Mouse (Mus musculus): Measurements from ENCODE around the gene Gm37240. TPM values are rescaled to one million over a fixed set of nuclear protein-coding genes. Genes with fewer than 3 reads are reported as not detected.

Gene Gm37240
- polyA plus RNA-seq, 1 experiment from 2014 or later: 3.2 TPM

DNA sequence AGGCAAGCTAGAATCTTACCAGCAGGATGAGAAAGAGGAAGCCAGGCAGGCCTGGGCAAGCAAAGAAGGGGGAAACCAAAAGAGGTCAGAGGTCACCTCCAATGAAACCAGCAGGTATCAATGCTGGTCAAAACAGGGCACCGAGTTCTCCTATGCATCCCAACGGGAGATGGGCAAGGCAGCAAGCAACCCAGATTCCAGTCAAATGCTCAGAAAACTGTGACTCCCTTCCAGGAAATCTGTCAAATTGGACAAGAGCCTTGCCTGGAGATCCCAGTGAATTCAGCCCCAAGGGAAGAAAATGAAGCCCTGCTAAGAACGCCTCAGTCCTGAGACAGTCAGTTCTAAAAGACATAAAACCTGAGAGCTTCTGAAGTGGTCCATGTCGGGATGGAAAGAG lies 437.9 kb downstream of the Gm37240 start:
- 63% methylated on average over 4 of the region's 4 CpGs for WGBS
- ATAC-seq (replicated peaks; ENCODE audit: insufficient number of reproducible peaks, low FRiP score, low TSS enrichment, low read depth): no peak

DNA sequence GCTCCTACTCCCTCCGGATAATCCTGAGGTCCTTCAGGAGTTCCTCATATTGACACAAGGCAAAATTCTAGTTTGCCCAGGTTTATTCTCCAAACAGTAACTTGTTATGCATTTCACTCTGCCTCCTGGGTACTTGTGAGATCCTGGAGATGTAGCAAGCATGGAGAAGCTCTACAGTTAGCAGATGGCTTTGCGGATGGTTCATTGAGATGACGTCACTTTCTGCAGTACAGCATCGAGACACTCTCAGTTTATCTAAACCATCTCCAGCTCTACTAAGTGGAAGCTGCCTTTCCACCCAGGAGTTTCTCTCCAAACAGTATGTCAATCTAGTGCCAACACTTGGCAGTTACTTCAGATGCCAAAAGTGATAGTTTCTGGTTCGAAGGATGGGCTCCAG lies 444.5 kb downstream of the Gm37240 start:
- H3K27ac ChIP-seq (replicated peaks; ENCODE audit: low read depth, low read length): no peak overlapping the region
- no peaks in the 10 kb centered on the region for H3K9me3 ChIP-seq (replicated peaks; ENCODE audit: control insufficient read depth, low read length)
- no peaks in the 10 kb centered on the region for H3K4me1 ChIP-seq (ENCODE audit: control insufficient read depth, insufficient read depth, low read length)
- WGBS: 91% methylated on average over 5 of the region's 5 CpGs
- no peaks in the 10 kb centered on the region for H3K27me3 ChIP-seq (ENCODE audit: control insufficient read depth, insufficient read depth, low read length)
- DNase-seq (ENCODE audit: low spot score) (no peak), ATAC-seq (replicated peaks; ENCODE audit: insufficient number of reproducible peaks, low FRiP score, low TSS enrichment, low read depth) (no peak)
- H3K9ac ChIP-seq (replicated peaks; ENCODE audit: low read length): no peak overlapping the region
- no peak overlapping the region for H3K4me2 ChIP-seq (ENCODE audit: low read depth, low read length)
- H3K36me3 ChIP-seq (replicated peaks; ENCODE audit: control insufficient read depth, insufficient read depth, low read depth, low read length): no peaks in the 10 kb centered on the region
- H3K4me3 ChIP-seq (ENCODE audit: low read depth, low read length): no peak overlapping the region

More for the DNA sequence above, 437.9 kb downstream of the Gm37240 start:
- Histone ChIP-seq H3K4me1 (ENCODE audit: control insufficient read depth, insufficient read depth, low read length) (no peaks in the 10 kb centered on the region), H3K9ac (replicated peaks; ENCODE audit: low read length) (no peak overlapping the region), H3K36me3 (replicated peaks; ENCODE audit: control insufficient read depth, insufficient read depth, low read depth, low read length) (no peaks in the 10 kb centered on the region), H3K9me3 (replicated peaks; ENCODE audit: control insufficient read depth, low read length) (no peaks in the 10 kb centered on the region), H3K27me3 (ENCODE audit: control insufficient read depth, insufficient read depth, low read length) (no peaks in the 10 kb centered on the region), H3K27ac (replicated peaks; ENCODE audit: low read depth, low read length) (no peak overlapping the region), H3K4me2 (ENCODE audit: low read depth, low read length) (no peak overlapping the region), H3K4me3 (ENCODE audit: low read depth, low read length) (no peak overlapping the region)
- no peak for DNase-seq (ENCODE audit: low spot score)

DNA sequence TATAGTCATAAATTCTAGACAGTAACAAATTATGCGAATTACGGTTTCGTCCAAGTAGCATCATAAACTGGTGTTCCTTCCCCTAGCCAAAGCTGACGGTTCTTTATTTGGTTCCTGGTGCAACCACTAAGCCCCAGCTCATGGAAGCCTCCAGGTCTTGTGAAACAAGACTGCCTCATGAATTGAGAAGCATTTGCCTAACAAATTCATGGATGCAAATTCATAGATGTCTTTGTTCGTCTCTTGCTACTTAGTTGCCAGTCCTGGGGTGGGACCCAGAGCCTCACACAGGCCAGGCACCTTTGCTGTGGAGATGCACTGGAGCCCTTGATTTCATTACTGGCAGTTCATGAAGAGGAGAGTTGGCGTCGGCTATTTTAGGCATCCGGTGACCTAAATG lies 445.1 kb downstream of the Gm37240 start:
- H3K27ac ChIP-seq (replicated peaks; ENCODE audit: low read depth, low read length): no peak overlapping the region
- H3K9ac ChIP-seq (replicated peaks; ENCODE audit: low read length): no peak overlapping the region
- H3K27me3 ChIP-seq (ENCODE audit: control insufficient read depth, insufficient read depth, low read length): no peaks in the 10 kb centered on the region
- no peak for DNase-seq (ENCODE audit: low spot score)
- H3K4me1 ChIP-seq (ENCODE audit: control insufficient read depth, insufficient read depth, low read length): no peaks in the 10 kb centered on the region
- no peak for ATAC-seq (replicated peaks; ENCODE audit: insufficient number of reproducible peaks, low FRiP score, low TSS enrichment, low read depth)
- H3K4me2 ChIP-seq (ENCODE audit: low read depth, low read length): no peak overlapping the region
- 94% methylated on average over 8 of the region's 8 CpGs for WGBS
- no peaks in the 10 kb centered on the region for H3K36me3 ChIP-seq (replicated peaks; ENCODE audit: control insufficient read depth, insufficient read depth, low read depth, low read length)
- no peaks in the 10 kb centered on the region for H3K9me3 ChIP-seq (replicated peaks; ENCODE audit: control insufficient read depth, low read length)
- H3K4me3 ChIP-seq (ENCODE audit: low read depth, low read length): no peak overlapping the region

DNA sequence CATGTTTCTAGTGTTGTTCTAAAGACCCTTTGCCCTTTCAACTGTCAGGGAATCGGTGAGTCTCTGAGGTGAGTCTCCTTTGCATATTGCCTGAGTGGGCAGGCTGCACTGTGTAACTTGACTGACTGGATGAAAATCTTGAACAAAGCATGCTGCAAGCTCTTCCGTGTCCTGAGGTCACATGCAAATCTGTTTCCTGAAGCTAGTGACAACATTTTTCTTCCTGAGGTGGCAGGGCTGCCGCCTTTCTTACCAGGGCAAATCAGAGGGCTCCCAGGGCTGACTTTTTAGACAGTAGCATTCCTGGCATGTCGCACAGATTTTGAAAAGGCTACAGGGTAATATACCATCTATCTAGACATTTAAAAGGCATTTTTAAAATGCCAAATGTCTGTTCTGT lies 451.9 kb downstream of the Gm37240 start:
- no peak for ATAC-seq (replicated peaks; ENCODE audit: insufficient number of reproducible peaks, low FRiP score, low TSS enrichment, low read depth)
- H3K4me1 ChIP-seq (ENCODE audit: control insufficient read depth, insufficient read depth, low read length): no peaks in the 10 kb centered on the region; the same call in 1 of the 2 replicates
- no peak overlapping the region for H3K9ac ChIP-seq (replicated peaks; ENCODE audit: low read length)
- DNase-seq (ENCODE audit: low spot score): no peak
- H3K9me3 ChIP-seq (replicated peaks; ENCODE audit: control insufficient read depth, low read length): no peaks in the 10 kb centered on the region
- H3K4me2 ChIP-seq (ENCODE audit: low read depth, low read length): no peak overlapping the region
- no peaks in the 10 kb centered on the region; the same call in 1 of the 2 replicates for H3K36me3 ChIP-seq (replicated peaks; ENCODE audit: control insufficient read depth, insufficient read depth, low read depth, low read length)
- 47% methylated on average over 4 of the region's 4 CpGs for WGBS
- H3K27me3 ChIP-seq (ENCODE audit: control insufficient read depth, insufficient read depth, low read length): no peaks in the 10 kb centered on the region
- no peak overlapping the region for H3K4me3 ChIP-seq (ENCODE audit: low read depth, low read length)
- no peak overlapping the region for H3K27ac ChIP-seq (replicated peaks; ENCODE audit: low read depth, low read length)

DNA sequence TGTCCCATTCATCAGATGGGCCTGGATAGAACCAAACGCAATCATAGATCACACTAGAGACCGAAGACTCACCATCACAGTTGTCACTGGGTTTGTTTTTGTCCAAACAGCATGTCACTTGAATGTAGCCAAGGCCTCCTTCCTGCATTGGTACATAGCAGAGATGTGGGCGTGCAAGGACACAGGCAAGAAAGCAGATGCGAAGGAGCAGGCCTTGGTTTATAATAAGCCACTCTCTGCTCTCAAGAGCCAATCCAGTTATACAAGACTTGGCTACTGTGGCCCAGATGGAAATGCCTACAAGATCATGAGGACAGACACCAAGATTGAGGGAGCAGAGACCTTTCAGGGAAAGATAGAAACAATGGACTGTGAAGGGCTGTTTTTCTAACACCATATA lies 456.1 kb downstream of the Gm37240 start:
- H3K27me3 ChIP-seq (ENCODE audit: control insufficient read depth, insufficient read depth, low read length): no peaks in the 10 kb centered on the region
- H3K27ac ChIP-seq (replicated peaks; ENCODE audit: low read depth, low read length): no peak overlapping the region
- 93% methylated on average over 4 of the region's 4 CpGs for WGBS

DNA sequence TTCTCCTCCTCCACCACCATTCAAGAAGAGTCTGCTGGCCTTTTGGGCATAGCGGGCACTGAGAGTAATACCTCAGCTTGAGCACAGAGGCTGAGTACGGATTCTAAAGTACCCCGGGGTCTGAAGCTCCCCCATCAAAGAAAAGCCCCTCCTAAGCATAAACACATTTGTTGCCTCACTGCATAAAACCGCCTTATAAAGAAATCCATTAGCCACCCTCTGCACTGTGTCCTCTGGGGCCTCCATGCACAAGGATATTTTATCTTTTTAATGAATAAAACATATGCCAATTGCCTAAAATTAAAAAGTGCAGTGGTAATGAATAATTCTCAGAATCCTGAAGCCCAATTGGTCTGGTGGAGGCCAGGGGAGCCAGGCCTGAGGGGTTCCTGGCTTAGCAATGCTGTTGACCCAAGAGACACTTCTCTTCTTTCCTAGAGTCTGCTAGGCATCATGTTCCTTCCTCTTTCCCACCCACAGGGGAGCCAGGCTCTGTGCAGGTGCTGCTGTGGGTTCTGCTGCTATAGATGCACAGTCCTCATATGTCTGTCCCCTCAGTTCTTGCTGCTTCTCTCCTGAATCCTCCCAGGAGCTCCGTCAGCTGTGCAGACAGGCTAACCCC lies 463.8 kb downstream of the Gm37240 start:
- no peak overlapping the region for H3K4me3 ChIP-seq (ENCODE audit: low read depth, low read length)
- DNase-seq (ENCODE audit: low spot score): no peak
- WGBS: 76% methylated on average over 5 of the region's 5 CpGs
- no peak overlapping the region for H3K27ac ChIP-seq (replicated peaks; ENCODE audit: low read depth, low read length)
- H3K9me3 ChIP-seq (replicated peaks; ENCODE audit: control insufficient read depth, low read length): no peaks in the 10 kb centered on the region
- no peaks in the 10 kb centered on the region for H3K36me3 ChIP-seq (replicated peaks; ENCODE audit: control insufficient read depth, insufficient read depth, low read depth, low read length)
- no peaks in the 10 kb centered on the region for H3K27me3 ChIP-seq (ENCODE audit: control insufficient read depth, insufficient read depth, low read length)
- no peak overlapping the region for H3K4me2 ChIP-seq (ENCODE audit: low read depth, low read length)
- no peaks in the 10 kb centered on the region for H3K4me1 ChIP-seq (ENCODE audit: control insufficient read depth, insufficient read depth, low read length)
- no peak overlapping the region for H3K9ac ChIP-seq (replicated peaks; ENCODE audit: low read length)
- no peak for ATAC-seq (replicated peaks; ENCODE audit: insufficient number of reproducible peaks, low FRiP score, low TSS enrichment, low read depth)

More for the DNA sequence above, 456.1 kb downstream of the Gm37240 start:
- no peaks in the 10 kb centered on the region; the same call in 1 of the 2 replicates for H3K4me1 ChIP-seq (ENCODE audit: control insufficient read depth, insufficient read depth, low read length)
- no peak overlapping the region for H3K9ac ChIP-seq (replicated peaks; ENCODE audit: low read length)
- H3K9me3 ChIP-seq (replicated peaks; ENCODE audit: control insufficient read depth, low read length): no peaks in the 10 kb centered on the region
- no peaks in the 10 kb centered on the region; the same call in 1 of the 2 replicates for H3K36me3 ChIP-seq (replicated peaks; ENCODE audit: control insufficient read depth, insufficient read depth, low read depth, low read length)
- H3K4me3 ChIP-seq (ENCODE audit: low read depth, low read length): no peak overlapping the region
- DNase-seq (ENCODE audit: low spot score) (no peak), ATAC-seq (replicated peaks; ENCODE audit: insufficient number of reproducible peaks, low FRiP score, low TSS enrichment, low read depth) (no peak)
- no peak overlapping the region for H3K4me2 ChIP-seq (ENCODE audit: low read depth, low read length)

DNA sequence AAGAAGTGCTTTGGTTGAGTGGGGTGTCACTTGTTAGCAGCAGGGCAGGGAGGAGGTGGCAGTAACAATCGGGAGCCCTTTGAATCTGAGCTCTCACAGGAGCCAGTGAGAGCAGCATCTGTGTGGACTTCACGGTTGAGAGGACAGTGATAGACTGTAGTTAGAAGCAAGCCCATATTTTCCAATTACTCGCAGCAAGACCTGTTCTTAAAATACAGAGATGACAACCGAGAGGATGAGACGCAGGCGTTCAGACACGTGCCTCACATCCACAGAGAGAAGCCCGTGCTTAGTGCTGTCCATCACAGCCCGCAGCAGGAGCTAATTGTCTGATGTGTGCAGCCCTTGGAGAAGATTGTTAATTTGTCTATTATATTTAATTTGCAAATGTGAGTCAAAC lies 465.9 kb downstream of the Gm37240 start:
- Histone ChIP-seq H3K9me3 (replicated peaks; ENCODE audit: control insufficient read depth, low read length) (no peaks in the 10 kb centered on the region), H3K36me3 (replicated peaks; ENCODE audit: control insufficient read depth, insufficient read depth, low read depth, low read length) (no peaks in the 10 kb centered on the region), H3K27ac (replicated peaks; ENCODE audit: low read depth, low read length) (no peak overlapping the region), H3K4me3 (ENCODE audit: low read depth, low read length) (no peak overlapping the region), H3K9ac (replicated peaks; ENCODE audit: low read length) (no peak overlapping the region), H3K4me2 (ENCODE audit: low read depth, low read length) (no peak overlapping the region), H3K4me1 (ENCODE audit: control insufficient read depth, insufficient read depth, low read length) (no peaks in the 10 kb centered on the region), H3K27me3 (ENCODE audit: control insufficient read depth, insufficient read depth, low read length) (no peaks in the 10 kb centered on the region)
- DNase-seq (ENCODE audit: low spot score): no peak
- WGBS: 82% methylated on average over 9 of the region's 9 CpGs
- ATAC-seq (replicated peaks; ENCODE audit: insufficient number of reproducible peaks, low FRiP score, low TSS enrichment, low read depth): no peak

DNA sequence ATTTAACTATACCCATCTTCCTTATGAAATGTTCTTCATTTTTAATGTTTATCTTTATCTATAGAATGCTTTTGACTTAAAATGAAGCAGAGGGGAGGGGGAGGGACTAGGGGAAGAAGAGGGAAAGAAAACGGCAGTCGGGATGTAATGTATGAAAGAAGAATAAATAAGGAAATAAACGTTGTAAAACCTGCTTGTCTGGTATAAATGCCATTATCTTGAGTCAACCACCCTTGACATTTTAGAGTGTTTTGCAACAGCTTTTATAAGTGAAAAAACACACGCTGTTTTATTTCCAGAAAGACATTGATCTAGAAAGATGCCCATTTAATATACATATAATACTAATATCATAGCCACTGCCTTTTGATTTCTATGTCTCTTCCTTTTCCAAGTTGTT lies 469.7 kb downstream of the Gm37240 start:
- H3K27me3 ChIP-seq (ENCODE audit: control insufficient read depth, insufficient read depth, low read length): no peaks in the 10 kb centered on the region
- no peak overlapping the region for H3K27ac ChIP-seq (replicated peaks; ENCODE audit: low read depth, low read length)
- no peak overlapping the region for H3K4me3 ChIP-seq (ENCODE audit: low read depth, low read length)
- no peak for ATAC-seq (replicated peaks; ENCODE audit: insufficient number of reproducible peaks, low FRiP score, low TSS enrichment, low read depth)
- H3K9ac ChIP-seq (replicated peaks; ENCODE audit: low read length): no peak overlapping the region
- 82% methylated on average over 4 of the region's 4 CpGs for WGBS
- no peak overlapping the region for H3K4me2 ChIP-seq (ENCODE audit: low read depth, low read length)
- H3K4me1 ChIP-seq (ENCODE audit: control insufficient read depth, insufficient read depth, low read length): no peaks in the 10 kb centered on the region
- H3K36me3 ChIP-seq (replicated peaks; ENCODE audit: control insufficient read depth, insufficient read depth, low read depth, low read length): no peaks in the 10 kb centered on the region
- no peak for DNase-seq (ENCODE audit: low spot score)
- H3K9me3 ChIP-seq (replicated peaks; ENCODE audit: control insufficient read depth, low read length): no peaks in the 10 kb centered on the region
